Mouse (Mus musculus): Measurements from ENCODE around the gene Gm20481.
A peak's percentile ranks its signal among the peaks of the same experiment; 100 is the strongest.
"Not testable (repeated sequence)": the region's sequence is repeated elsewhere in the genome, so short reads cannot be mapped to it uniquely, and the experiment has no call there.

Gm20481 gene

GRCm38 (mm10) chr17:34975581-34976492 is 6.1 kb downstream of the Gm20481 start:
- DNase-seq: no peak

GRCm38 (mm10) chr17:34977000-34977399 is 7.3 kb downstream of the Gm20481 start:
- no peak for DNase-seq

GRCm38 (mm10) chr17:34978239-34978638 is 8.5 kb downstream of the Gm20481 start:
- no peak for DNase-seq

- DNase-seq: no peak
Observed at GRCm38 (mm10) chr17:34979631-34980030, 9.9 kb downstream of the Gm20481 start.

GRCm38 (mm10) chr17:34980655-34981054 is 10.9 kb downstream of the Gm20481 start:
- peak; percentile 70 for DNase-seq

GRCm38 (mm10) chr17:34981690-34982180 is 12.0 kb downstream of the Gm20481 start, which contains the start of gene Lsm2:
Gene Lsm2 (plus strand): TSS chr17:34981862.
- DNase-seq: peak; percentile 96

- DNase-seq: no peak
Observed at GRCm38 (mm10) chr17:34982328-34982727, 12.6 kb downstream of the Gm20481 start.

- peak; percentile 50 for DNase-seq
Observed at GRCm38 (mm10) chr17:34984218-34984617, 14.5 kb downstream of the Gm20481 start.

GRCm38 (mm10) chr17:34994751-34995150 is 25.0 kb downstream of the Gm20481 start:
- DNase-seq: no peak

- not testable (repeated sequence) for DNase-seq
Observed at GRCm38 (mm10) chr17:34995192-34995591, 25.5 kb downstream of the Gm20481 start.

GRCm38 (mm10) chr17:34995927-34996326 is 26.2 kb downstream of the Gm20481 start:
- not testable (repeated sequence) for DNase-seq

- DNase-seq: no peak
Observed at GRCm38 (mm10) chr17:34996411-34997141, 26.9 kb downstream of the Gm20481 start.

GRCm38 (mm10) chr17:34997142-34997483 is 27.4 kb downstream of the Gm20481 start:
- no peak for DNase-seq

- no peak for DNase-seq
Observed at GRCm38 (mm10) chr17:34998526-34999430, 29.1 kb downstream of the Gm20481 start.

GRCm38 (mm10) chr17:34999871-35000716 is 30.4 kb downstream of the Gm20481 start:
- peak; percentile 27 for DNase-seq

GRCm38 (mm10) chr17:35000717-35001451 is 31.2 kb downstream of the Gm20481 start, which contains the start of gene Vars:
Gene Vars (plus strand): TSS chr17:35000987.
- peak; percentile 96 for DNase-seq

GRCm38 (mm10) chr17:35001452-35002152 is 31.9 kb downstream of the Gm20481 start:
- DNase-seq: peak; percentile 51

GRCm38 (mm10) chr17:35002153-35002865 is 32.6 kb downstream of the Gm20481 start:
- peak; percentile 12 for DNase-seq
